Mouse (Mus musculus) limb, embryonic 11.5 days (tissue): ENCODE measurements around the gene Gm136. TPM values are rescaled to one million over a fixed set of nuclear protein-coding genes. Genes with fewer than 3 reads are reported as not detected.

Source experiments
- ATAC-seq: fragments of 200-750 bp; cut with Nextera tagmentation; 2 replicates; pipeline ENCODE4 v1.8.0; 2017; ENCODE audit warnings: low read depth; ENCODE audit not compliant: insufficient number of reproducible peaks, low FRiP score, low TSS enrichment
- DNase-seq: peaks from one replicate; pipeline ENCODE4 v3.0.0-alpha.2; 2015; ENCODE audit warnings: low spot score
- H3K27ac ChIP-seq: fragments of 300-500 bp; sonication (generic); replicated peaks from 2 replicates; pipeline ENCODE4 v1.5.1; 2014; ENCODE audit warnings: low read depth, mild to moderate bottlenecking, low read length
- H3K27me3 ChIP-seq: fragments of 300-500 bp; sonication (generic); 2 replicates; pipeline ENCODE4 v1.6.1; 2014; ENCODE audit warnings: mild to moderate bottlenecking, low read length, mixed read lengths; ENCODE audit not compliant: control insufficient read depth, insufficient read depth
- H3K36me3 ChIP-seq: fragments of 300-500 bp; sonication (generic); 2 replicates; pipeline ENCODE4 v1.6.1; 2014; ENCODE audit warnings: mild to moderate bottlenecking, low read length, moderate library complexity, mixed read lengths; ENCODE audit not compliant: control insufficient read depth, insufficient read depth
- H3K4me1 ChIP-seq: fragments of 300-500 bp; sonication (generic); 2 replicates; pipeline ENCODE4 v1.6.1; 2014; ENCODE audit warnings: low read length, mixed read lengths; ENCODE audit not compliant: control insufficient read depth, insufficient read depth
- H3K4me2 ChIP-seq: fragments of 300-500 bp; sonication (generic); 2 replicates; pipeline ENCODE4 v1.6.1; 2014; ENCODE audit warnings: low read depth, mild to moderate bottlenecking, moderate library complexity; ENCODE audit not compliant: severe bottlenecking
- H3K4me3 ChIP-seq: fragments of 300-500 bp; sonication (generic); 2 replicates; pipeline ENCODE4 v1.5.1; 2014; ENCODE audit warnings: low read depth, low read length
- H3K9ac ChIP-seq: fragments of 300-500 bp; sonication (generic); 2 replicates; pipeline ENCODE4 v1.6.1; 2014; ENCODE audit warnings: mild to moderate bottlenecking, low read length
- H3K9me3 ChIP-seq: fragments of 300-500 bp; sonication (generic); 2 replicates; pipeline ENCODE4 v1.6.1; 2016; ENCODE audit warnings: low read length; ENCODE audit not compliant: control insufficient read depth
- WGBS: fragments of 180-500 bp; shearing (Covaris S2); extraction: QIAGEN DNeasy Blood & Tissue Kit; methylation state at CpG from one replicate; pipeline ENCODE4 v1.1.7; 2014; 5-methylcytosine and 5-hydroxymethylcytosine counted together
- polyA plus RNA-seq: library from polyadenylated mRNA; unstranded; fragments of >200 nt; fragmentation: Nextera tagmentation; extraction: Ambion mirVana; gene quantifications from 2 replicates; pipeline ENCODE4 v1.2.1, GENCODE M21; 2014

The Gm136 gene
- polyA plus RNA-seq, 1 experiment from 2014 or later: not detected

DNA sequence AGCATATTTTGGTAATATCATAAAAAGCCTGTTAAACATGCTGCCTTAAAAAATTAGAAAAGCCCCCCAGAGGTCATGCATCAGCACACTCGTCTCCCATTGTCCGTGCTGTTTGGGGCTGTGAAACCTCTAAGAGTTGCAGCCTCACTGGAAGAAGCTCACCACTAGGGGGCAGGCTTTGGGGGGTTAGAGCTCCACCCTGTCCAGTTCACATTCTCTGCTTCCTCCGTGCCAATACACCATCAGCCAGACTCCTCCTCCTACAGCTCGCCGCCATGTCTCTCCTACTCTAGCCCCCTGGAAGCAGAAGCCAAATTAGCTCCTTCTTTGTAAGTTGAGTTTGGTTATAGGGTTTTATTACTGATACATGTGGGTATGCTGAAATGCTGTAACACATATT lies 54.5 kb downstream of the Gm136 start:
- H3K27me3 ChIP-seq: no peaks in the 10 kb centered on the region
- no peak overlapping the region for H3K4me2 ChIP-seq
- no peak for ATAC-seq
- WGBS: 59% methylated on average over 5 of the region's 5 CpGs
- H3K4me1 ChIP-seq: no peaks in the 10 kb centered on the region
- H3K9me3 ChIP-seq: no peaks in the 10 kb centered on the region
- no peak overlapping the region for H3K9ac ChIP-seq
- peak; percentile 58 for DNase-seq
- H3K4me3 ChIP-seq: no peak overlapping the region
- H3K27ac ChIP-seq: no peak overlapping the region
- no peaks in the 10 kb centered on the region for H3K36me3 ChIP-seq

Other genes starting within 250 kb of the Gm136 start
- 77.8 and 84.0 TPM in 2 replicates for gene Akirin2, start 205.3 kb downstream of the Gm136 start, polyA plus RNA-seq
- gene Orc3, start 141.3 kb downstream of the Gm136 start, polyA plus RNA-seq: 112 and 115 TPM in 2 replicates
- gene Rars2, start 141.3 kb downstream of the Gm136 start, polyA plus RNA-seq: 66.9 and 69.1 TPM in 2 replicates
- gene Slc35a1, start 68.8 kb downstream of the Gm136 start, polyA plus RNA-seq: 51.2 and 53.0 TPM in 2 replicates
- 0.18 and 0.23 TPM in 2 replicates for gene Cfap206, start 26.1 kb downstream of the Gm136 start, polyA plus RNA-seq
- 36.5 and 37.1 TPM in 2 replicates for gene Smim8, start 22.2 kb upstream of the Gm136 start, polyA plus RNA-seq
- 35.2 and 35.9 TPM in 2 replicates for gene Zfp292, start 126.7 kb upstream of the Gm136 start, polyA plus RNA-seq
- gene Cga, start 137.5 kb upstream of the Gm136 start, polyA plus RNA-seq: not detected in 2 replicates